Mouse (Mus musculus) ES-E14 (cell line): ENCODE results near the gene Zkscan17.

Experiments used
- CHD2 ChIP-seq: IDR thresholded peaks from 2 replicates; pipeline ENCODE4 v1.6.1; 2014; ENCODE audit warnings: mild to moderate bottlenecking, low read depth, low read length, inconsistent platforms
- HCFC1 ChIP-seq: IDR thresholded peaks from 2 replicates; pipeline ENCODE4 v1.6.1; 2012; ENCODE audit warnings: low read length, inconsistent platforms, borderline replicate concordance; ENCODE audit not compliant: insufficient read depth
- MAFK ChIP-seq: IDR thresholded peaks from 2 replicates; pipeline ENCODE4 v1.6.1; 2014; ENCODE audit warnings: mild to moderate bottlenecking, low read depth, low read length, inconsistent platforms; ENCODE audit not compliant: insufficient read depth
- ZC3H11A ChIP-seq: IDR thresholded peaks from 2 replicates; pipeline ENCODE4 v1.6.1; 2012; ENCODE audit warnings: low read depth, mild to moderate bottlenecking, inconsistent platforms, low read length, borderline replicate concordance
- ZNF384 ChIP-seq: IDR thresholded peaks from 2 replicates; pipeline ENCODE4 v1.6.1; 2012; ENCODE audit warnings: low read depth, low read length, inconsistent platforms

GRCm38 (mm10) chr11:59505351-59505838 lies 21.2 kb downstream of the Zkscan17 start:
- TF ChIP-seq HCFC1 (no peak), ZNF384 (no peak), MAFK (no peak), CHD2 (no peak), ZC3H11A (no peak)
